Comparison of ENCODE assay signal across 9 mouse cellular contexts in the genomic region with DNA sequence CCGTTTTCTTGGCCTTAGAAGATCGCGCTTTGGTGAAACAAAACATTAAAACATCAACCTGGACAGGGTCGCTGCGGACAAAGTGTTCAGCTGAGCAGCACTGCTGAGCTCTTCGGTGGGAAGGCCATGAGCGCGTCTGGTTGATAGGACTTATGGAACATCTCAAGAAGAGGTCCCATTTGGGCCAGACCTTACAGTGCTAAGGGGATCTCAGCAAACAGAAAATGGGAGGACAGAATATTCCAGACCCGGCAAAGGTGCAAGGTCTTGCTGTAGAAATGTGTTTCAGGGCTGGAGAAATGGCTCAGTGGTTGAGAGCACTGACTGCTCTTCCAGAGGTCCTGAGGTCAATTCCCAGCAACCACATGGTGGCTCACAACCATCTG. TPM values are rescaled to one million over a fixed set of nuclear protein-coding genes. Genes with fewer than 3 reads are reported as not detected.
A peak's percentile ranks its signal among the peaks of the same experiment; 100 is the strongest.
DNase-seq lines count a peak whose midpoint lies in the region; ATAC-seq and TF ChIP-seq lines count a peak whose summit lies in the region.
"Had no signal": no experiment of that assay in that cellular context is flagged by ENCODE, and none has a peak within 500 bp of the region (broad histone marks: within the 10 kb centered on the region; RNA-seq: fewer than 3 reads in every experiment).

No protein-coding gene starts in this region.

- no peak for TF ChIP-seq POLR2A in heart, adult 2 months (IDR thresholded peaks at IDR 0.05; ENCODE audit: insufficient read depth, low read depth, low read length)

- H3K36me3 ChIP-seq in heart, adult 2 months (ENCODE audit: control insufficient read depth, insufficient read depth, low read length): peaks cover 3% of the 10 kb centered on the region; the same call in 1 of the 2 replicates
- peaks cover 18% of the 10 kb centered on the region for H3K36me3 ChIP-seq in E14TG2a.4 (ENCODE audit: insufficient read depth, low read length)
- H3K36me3 ChIP-seq in forebrain, embryonic 14.5 days (ENCODE audit: control insufficient read depth, insufficient read depth, low read length): no peaks in the 10 kb centered on the region
- no peaks in the 10 kb centered on the region for H3K36me3 ChIP-seq in liver, embryonic 16.5 days (ENCODE audit: control insufficient read depth, insufficient read depth)

- no peak for DNase-seq in heart, adult 2 months
- no peak for DNase-seq in heart, adult 18-20 months
- DNase-seq in forebrain, embryonic 14.5 days (ENCODE audit: low spot score): no peak
- DNase-seq in ovary, adult 18-20 months (ENCODE audit: low spot score): no peak
- DNase-seq in frontal cortex, postnatal 36 days (ENCODE audit: low spot score in 2 of 2): no peak
- DNase-seq in cerebellum, adult 8-10 months: no peak

- no peak for TF ChIP-seq EP300 in heart, adult 2 months (IDR thresholded peaks at IDR 0.05; ENCODE audit: insufficient read depth, low read depth, low read length)

- H3K27ac ChIP-seq in heart, adult 2 months: peak overlapping the region; percentile 100
- peak overlapping the region; percentile 91 for H3K27ac ChIP-seq in forebrain, embryonic 14.5 days (ENCODE audit: low read depth, low read length)
- H3K27ac ChIP-seq in liver, embryonic 16.5 days (ENCODE audit: low read length): peak overlapping the region; percentile 99

- H3K9ac ChIP-seq in heart, adult 2 months (ENCODE audit: low read depth, low read length): peak overlapping the region; percentile 67
- peak overlapping the region; percentile 87 for H3K9ac ChIP-seq in forebrain, embryonic 14.5 days (ENCODE audit: low read length)
- peak overlapping the region; percentile 89 for H3K9ac ChIP-seq in liver, embryonic 16.5 days (ENCODE audit: low read depth, low read length)

- H3K79me2 ChIP-seq in heart, adult 2 months (replicated peaks; ENCODE audit: control insufficient read depth, insufficient read depth, low read length): peaks cover 4% of the 10 kb centered on the region

- peak overlapping the region; percentile 89 for H3K4me3 ChIP-seq in heart, adult 2 months
- peak overlapping the region; percentile 99 for H3K4me3 ChIP-seq in E14TG2a.4 (replicated peaks; ENCODE audit: low read length)
- peak overlapping the region; percentile 92 for H3K4me3 ChIP-seq in forebrain, embryonic 14.5 days (ENCODE audit: low read depth, low read length)
- peak overlapping the region; percentile 88 for H3K4me3 ChIP-seq in liver, embryonic 16.5 days (ENCODE audit: low read depth, low read length)

- no peak for ATAC-seq in forebrain, embryonic 14.5 days
- no peak for ATAC-seq in liver, embryonic 16.5 days (ENCODE audit: low read depth)

- H3K27me3 ChIP-seq in heart, adult 2 months (ENCODE audit: control insufficient read depth, insufficient read depth, low read length): no peaks in the 10 kb centered on the region
- H3K27me3 ChIP-seq in E14TG2a.4 (ENCODE audit: insufficient read depth, low read length): no peaks in the 10 kb centered on the region
- H3K27me3 ChIP-seq in forebrain, embryonic 14.5 days (replicated peaks; ENCODE audit: control insufficient read depth, insufficient read depth, low read length): no peaks in the 10 kb centered on the region
- H3K27me3 ChIP-seq in liver, embryonic 16.5 days (ENCODE audit: control insufficient read depth, insufficient read depth, low read depth, low read length): no peaks in the 10 kb centered on the region

- no peaks in the 10 kb centered on the region for H3K9me3 ChIP-seq in E14TG2a.4 (ENCODE audit: low read length)
- no peaks in the 10 kb centered on the region for H3K9me3 ChIP-seq in forebrain, embryonic 14.5 days (replicated peaks; ENCODE audit: control insufficient read depth, low read length)
- no peaks in the 10 kb centered on the region for H3K9me3 ChIP-seq in liver, embryonic 16.5 days (replicated peaks; ENCODE audit: control insufficient read depth, low read length)

- 2% methylated on average over 9 of the region's 9 CpGs for WGBS in heart, adult 2 months
- WGBS in forebrain, embryonic 14.5 days: 6% methylated on average over 9 of the region's 9 CpGs
- WGBS in liver, embryonic 16.5 days (ENCODE audit: insufficient replicate concordance): 1% methylated on average over 9 of the region's 9 CpGs

- intact Hi-C loops in heart, adult 2 months (cut with DNase I): loop anchor here (2.0 to 5.0 kb wide), 2 partner anchors 18 to 34 kb away; a partner anchor contains a TSS

- peaks cover 6% of the 10 kb centered on the region for H3K4me1 ChIP-seq in heart, adult 2 months (ENCODE audit: control insufficient read depth, insufficient read depth, low read length)
- H3K4me1 ChIP-seq in E14TG2a.4 (replicated peaks; ENCODE audit: low read depth, low read length): peaks cover 39% of the 10 kb centered on the region
- H3K4me1 ChIP-seq in forebrain, embryonic 14.5 days (ENCODE audit: control insufficient read depth, insufficient read depth, low read length): peaks cover 17% of the 10 kb centered on the region
- peaks cover 20% of the 10 kb centered on the region for H3K4me1 ChIP-seq in liver, embryonic 16.5 days (ENCODE audit: control insufficient read depth, low read depth, low read length)

- no peak for TF ChIP-seq CTCF in heart, adult 2 months (IDR thresholded peaks at IDR 0.05)
- TF ChIP-seq CTCF in E14TG2a.4 (conservative IDR thresholded peaks at IDR 0.05; ENCODE audit: low read length): no peak

- peak overlapping the region; percentile 98 for H3K4me2 ChIP-seq in forebrain, embryonic 14.5 days (ENCODE audit: low read length)
- peak overlapping the region; percentile 83 for H3K4me2 ChIP-seq in liver, embryonic 16.5 days (ENCODE audit: low read depth, low read length)

RNA-seq across cellular contexts. Expression of a gene that starts 1.0 kb away (rescaled TPM):
- total RNA-seq in heart, adult 2 months (2021): 10 to 100 TPM; 45.6 to 51.7 TPM
- polyA plus RNA-seq in heart, adult 2 months (2012; rRNA removed): 17.4 and 32.7 TPM in 2 replicates
- 10 to 100 TPM; 51.0 to 52.6 TPM for total RNA-seq in heart, adult 18-20 months (2021)
- polyA plus RNA-seq in forebrain, embryonic 14.5 days (2014; fragmentation: Nextera tagmentation; extraction: Ambion mirVana): 13.5 and 14.9 TPM in 2 replicates
- polyA plus RNA-seq in liver, embryonic 16.5 days (2015; fragmentation: Nextera tagmentation; extraction: Ambion mirVana): 4.0 and 4.1 TPM in 2 replicates

RNA-seq across cellular contexts. Expression of a gene that starts 16.2 kb away (rescaled TPM):
- total RNA-seq in heart, adult 2 months (2021): 10 to 100 TPM; 72.4 to 78.5 TPM
- polyA plus RNA-seq in heart, adult 2 months (2012; rRNA removed): 104 and 107 TPM in 2 replicates
- 10 to 100 TPM; 77.1 to 85.3 TPM for total RNA-seq in heart, adult 18-20 months (2021)
- polyA plus RNA-seq in forebrain, embryonic 14.5 days (2014; fragmentation: Nextera tagmentation; extraction: Ambion mirVana): 92.0 and 95.0 TPM in 2 replicates
- polyA plus RNA-seq in liver, embryonic 16.5 days (2015; fragmentation: Nextera tagmentation; extraction: Ambion mirVana): 45.0 and 47.9 TPM in 2 replicates

RNA-seq across cellular contexts. Expression of a gene that starts 18.0 kb away (rescaled TPM):
- total RNA-seq in heart, adult 2 months (2021): 10 to 100 TPM; 12.1 to 14.8 TPM
- polyA plus RNA-seq in heart, adult 2 months (2012; rRNA removed): 12.2 and 14.6 TPM in 2 replicates
- 10 to 100 TPM; 12.9 to 13.9 TPM for total RNA-seq in heart, adult 18-20 months (2021)
- polyA plus RNA-seq in forebrain, embryonic 14.5 days (2014; fragmentation: Nextera tagmentation; extraction: Ambion mirVana): 5.7 and 5.8 TPM in 2 replicates
- 14.6 and 14.7 TPM in 2 replicates for polyA plus RNA-seq in liver, embryonic 16.5 days (2015; fragmentation: Nextera tagmentation; extraction: Ambion mirVana)

RNA-seq across cellular contexts. Expression of a gene that starts 33.9 kb away (rescaled TPM):
- total RNA-seq in heart, adult 2 months (2021): under 1 TPM; 0.16 to 0.18 TPM
- 0.67 and 1.2 TPM in 2 replicates for polyA plus RNA-seq in heart, adult 2 months (2012; rRNA removed)
- total RNA-seq in heart, adult 18-20 months (2021): under 1 TPM; 0.26 to 0.30 TPM
- polyA plus RNA-seq in forebrain, embryonic 14.5 days (2014; fragmentation: Nextera tagmentation; extraction: Ambion mirVana): 2.4 and 4.1 TPM in 2 replicates
- polyA plus RNA-seq in liver, embryonic 16.5 days (2015; fragmentation: Nextera tagmentation; extraction: Ambion mirVana): 3.3 and 4.5 TPM in 2 replicates

RNA-seq across cellular contexts. Expression of a gene that starts 42.1 kb away (rescaled TPM):
- not detected for total RNA-seq in heart, adult 2 months (2021)
- polyA plus RNA-seq in heart, adult 2 months (2012; rRNA removed): 0.35 and 0.78 TPM in 2 replicates
- total RNA-seq in heart, adult 18-20 months (2021): not detected
- polyA plus RNA-seq in forebrain, embryonic 14.5 days (2014; fragmentation: Nextera tagmentation; extraction: Ambion mirVana): not detected in 2 replicates
- polyA plus RNA-seq in liver, embryonic 16.5 days (2015; fragmentation: Nextera tagmentation; extraction: Ambion mirVana): not detected in 2 replicates
- polyA plus RNA-seq: frontal cortex, adult 2 months had no signal
